Mouse (Mus musculus) C2C12 (cell line): Measurements from ENCODE around the gene Prss12. TPM values are rescaled to one million over a fixed set of nuclear protein-coding genes. Genes with fewer than 3 reads are reported as not detected.

Source experiments
- H3K27me3 ChIP-seq: one replicate; pipeline ENCODE4 v1.6.1; 2011; ENCODE audit not compliant: control insufficient read depth, insufficient read depth, insufficient read length
- H3K36me3 ChIP-seq: one replicate; pipeline ENCODE4 v1.6.1; 2011; ENCODE audit not compliant: control insufficient read depth, insufficient read depth
- H3K4me3 ChIP-seq: one replicate; pipeline ENCODE4 v1.5.1; 2011; ENCODE audit warnings: mild to moderate bottlenecking, control low read depth; ENCODE audit not compliant: poor library complexity, insufficient read depth, severe bottlenecking
- H3K79me2 ChIP-seq: one replicate; pipeline ENCODE4 v1.6.1; 2011; ENCODE audit not compliant: control insufficient read depth, insufficient read depth
- H3K79me3 ChIP-seq: one replicate; pipeline ENCODE4 v1.6.1; 2011; ENCODE audit warnings: low read depth, control low read depth
- H3ac ChIP-seq: one replicate; pipeline ENCODE3; 2011; ENCODE audit warnings: low read depth; ENCODE audit not compliant: control insufficient read depth, insufficient read length
- CEBPB ChIP-seq: IDR thresholded peaks from one replicate; pipeline ENCODE4 v1.6.1; 2011; ENCODE audit warnings: low read depth, mild to moderate bottlenecking, control low read depth, moderate library complexity
- CTCF ChIP-seq: IDR thresholded peaks from one replicate; pipeline ENCODE4 v1.5.1; 2011; ENCODE audit not compliant: control insufficient read depth, insufficient read depth, insufficient read length
- FOSL1 ChIP-seq: IDR thresholded peaks from one replicate; pipeline ENCODE4 v1.8.0; 2011; ENCODE audit warnings: mild to moderate bottlenecking, low read length; ENCODE audit not compliant: poor library complexity, insufficient read depth, severe bottlenecking
- MAX ChIP-seq: IDR thresholded peaks from one replicate; pipeline ENCODE4 v1.6.1; 2011; ENCODE audit warnings: mild to moderate bottlenecking, control low read depth
- MYOD1 ChIP-seq: IDR thresholded peaks from one replicate; pipeline ENCODE4 v1.6.1; 2011; ENCODE audit warnings: low read depth; ENCODE audit not compliant: control insufficient read depth, insufficient read length
- MYOG ChIP-seq: IDR thresholded peaks from one replicate; pipeline ENCODE4 v1.6.1; 2011; ENCODE audit not compliant: control insufficient read depth, insufficient read length; ENCODE audit errors: extremely low read depth
- USF1 ChIP-seq: IDR thresholded peaks from one replicate; pipeline ENCODE4 v1.6.1; 2011; ENCODE audit warnings: low read depth, mild to moderate bottlenecking, control low read depth, moderate library complexity
- polyA plus RNA-seq: library from polyadenylated mRNA; unstranded; fragments of >200 nt; fragmentation: generic; extraction: Trizol; gene quantifications from one replicate; pipeline ENCODE4 v1.2.1, GENCODE M21; 2012; ENCODE audit warnings: missing spikeins

Gene Prss12
- polyA plus RNA-seq, 1 experiment = 0.30 TPM

DNA sequence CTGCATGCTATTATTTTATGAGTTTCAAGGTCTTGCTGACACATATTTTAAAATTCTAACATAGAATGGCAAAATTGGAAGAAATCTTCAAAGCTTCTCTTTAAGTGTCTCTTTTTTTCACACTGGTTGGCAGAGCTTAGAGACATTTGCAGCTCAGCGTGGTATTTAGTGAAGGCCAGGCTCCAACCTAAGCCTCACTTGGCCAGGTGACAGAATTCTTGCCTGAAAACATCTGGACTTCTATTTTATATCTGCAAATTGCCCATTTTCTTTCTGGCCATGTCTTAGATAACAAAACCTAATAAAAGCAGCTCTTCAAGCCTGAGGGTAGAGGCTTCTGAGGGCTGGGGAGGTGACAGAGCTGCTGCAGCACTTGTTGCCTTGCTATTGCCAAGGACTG, 13.7 kb downstream of the Prss12 start:
- no peaks in the 10 kb centered on the region for H3K79me3 ChIP-seq
- H3K4me3 ChIP-seq = no peak overlapping the region
- TF ChIP-seq MYOG (no peak), FOSL1 (no peak), USF1 (no peak), CEBPB (no peak), MAX (no peak), MYOD1 (no peak), CTCF (no peak)
- H3K27me3 ChIP-seq = no peaks in the 10 kb centered on the region
- no peaks in the 10 kb centered on the region for H3K36me3 ChIP-seq
- H3K79me2 ChIP-seq = no peaks in the 10 kb centered on the region
- H3ac ChIP-seq = no peak overlapping the region

DNA sequence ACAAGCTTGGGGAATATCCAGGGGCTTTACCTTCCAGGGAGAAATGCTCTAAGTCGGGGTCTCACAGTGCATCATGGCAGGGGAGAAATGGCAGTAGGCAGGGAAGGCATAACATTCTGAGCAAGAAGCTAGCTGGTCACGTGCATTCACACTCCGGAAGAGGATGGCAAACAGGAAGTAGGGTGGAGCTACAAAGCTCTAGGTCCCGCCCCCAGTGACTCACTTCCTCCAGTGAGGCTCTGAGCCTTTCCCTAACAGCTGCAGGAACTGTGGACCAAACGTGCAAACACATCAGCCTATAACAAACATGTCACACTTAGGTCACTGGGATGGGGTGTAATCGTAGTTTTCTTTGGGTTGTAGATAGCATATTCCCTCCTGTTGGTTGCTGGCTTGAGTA, 15.6 kb downstream of the Prss12 start:
- no peak overlapping the region for H3ac ChIP-seq
- no peaks in the 10 kb centered on the region for H3K36me3 ChIP-seq
- no peaks in the 10 kb centered on the region for H3K79me2 ChIP-seq
- H3K79me3 ChIP-seq = no peaks in the 10 kb centered on the region
- H3K4me3 ChIP-seq = no peak overlapping the region
- TF ChIP-seq CTCF = no peak
- no peak for TF ChIP-seq MAX
- TF ChIP-seq CEBPB = no peak
- TF ChIP-seq MYOD1 = no peak
- no peak for TF ChIP-seq USF1
- TF ChIP-seq MYOG = no peak
- no peak for TF ChIP-seq FOSL1
- H3K27me3 ChIP-seq = no peaks in the 10 kb centered on the region

DNA sequence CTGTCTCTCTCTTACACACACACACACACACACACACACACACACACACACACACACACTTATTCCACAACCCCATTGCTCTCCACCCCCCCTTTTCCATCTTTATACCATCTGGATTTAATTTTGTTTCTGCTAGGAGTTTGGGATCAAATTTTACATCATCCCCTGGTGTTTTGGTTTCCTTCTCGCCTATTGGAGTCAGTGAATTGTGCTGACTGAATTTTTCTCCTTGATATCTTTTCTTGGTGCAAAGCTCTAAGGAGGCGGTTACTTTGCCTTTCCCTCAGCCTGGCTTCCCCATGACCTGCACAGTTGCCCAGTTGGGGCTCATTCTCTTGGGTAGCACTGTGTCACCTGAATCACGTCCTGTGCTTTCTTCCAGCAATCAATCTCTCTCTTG, 30.1 kb downstream of the Prss12 start:
- no peaks in the 10 kb centered on the region for H3K79me3 ChIP-seq
- no peaks in the 10 kb centered on the region for H3K27me3 ChIP-seq
- H3K36me3 ChIP-seq = no peaks in the 10 kb centered on the region
- no peaks in the 10 kb centered on the region for H3K79me2 ChIP-seq
- TF ChIP-seq MAX (no peak), CTCF (no peak), MYOD1 (no peak), CEBPB (no peak), FOSL1 (no peak), MYOG (no peak), USF1 (no peak)
- H3K4me3 ChIP-seq = no peak overlapping the region
- no peak overlapping the region for H3ac ChIP-seq

DNA sequence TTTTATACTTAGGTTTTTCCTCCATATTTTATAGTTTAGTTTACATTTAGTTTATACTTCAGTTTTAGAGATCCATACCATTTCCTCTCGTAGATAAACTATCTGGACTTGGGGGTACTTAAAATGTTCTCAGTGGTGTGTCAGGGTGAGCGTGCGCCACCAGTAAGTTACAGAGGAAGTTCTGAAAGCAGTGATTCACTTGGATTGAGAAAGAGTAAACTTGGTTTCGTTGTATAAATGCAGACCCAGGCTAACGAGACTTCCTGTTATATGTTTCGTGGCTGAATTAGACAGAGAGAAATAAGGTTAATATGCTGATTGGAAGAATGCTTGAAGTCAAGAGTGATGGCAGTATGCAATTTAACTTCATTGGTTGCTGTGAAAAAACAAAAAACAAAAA, 34.6 kb downstream of the Prss12 start:
- Histone ChIP-seq H3K36me3 (no peaks in the 10 kb centered on the region), H3K4me3 (no peak overlapping the region), H3K79me2 (no peaks in the 10 kb centered on the region), H3K79me3 (no peaks in the 10 kb centered on the region), H3K27me3 (no peaks in the 10 kb centered on the region), H3ac (no peak overlapping the region)
- no peak for TF ChIP-seq MAX
- TF ChIP-seq CTCF = no peak
- TF ChIP-seq USF1 = no peak
- TF ChIP-seq CEBPB = no peak
- no peak for TF ChIP-seq MYOG
- no peak for TF ChIP-seq MYOD1

DNA sequence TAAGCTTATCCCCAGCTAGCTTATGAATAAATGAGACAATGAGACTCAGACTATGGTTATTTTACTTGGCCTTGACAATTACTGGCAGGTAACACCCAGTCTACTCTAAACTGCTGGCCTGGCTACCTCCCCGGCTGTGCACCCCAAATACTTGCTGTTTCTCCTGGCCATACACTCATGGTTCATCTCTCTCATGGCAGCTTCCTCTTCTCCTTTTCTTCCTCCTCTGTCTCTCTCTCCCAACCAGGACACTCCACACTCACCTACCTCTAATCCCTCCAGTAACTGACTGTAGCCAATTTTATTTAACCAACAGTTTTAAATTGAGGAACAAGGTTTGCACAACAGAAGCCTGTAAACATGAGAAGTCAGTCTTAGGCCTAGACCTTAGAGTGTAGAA, 45.1 kb downstream of the Prss12 start:
- H3K4me3 ChIP-seq = no peak overlapping the region
- no peaks in the 10 kb centered on the region for H3K27me3 ChIP-seq
- no peaks in the 10 kb centered on the region for H3K79me3 ChIP-seq
- H3K79me2 ChIP-seq = no peaks in the 10 kb centered on the region
- TF ChIP-seq FOSL1 (no peak), CEBPB (no peak), MYOG (no peak), USF1 (no peak), MYOD1 (no peak), MAX (no peak), CTCF (no peak)
- H3ac ChIP-seq = no peak overlapping the region
- H3K36me3 ChIP-seq = no peaks in the 10 kb centered on the region

DNA sequence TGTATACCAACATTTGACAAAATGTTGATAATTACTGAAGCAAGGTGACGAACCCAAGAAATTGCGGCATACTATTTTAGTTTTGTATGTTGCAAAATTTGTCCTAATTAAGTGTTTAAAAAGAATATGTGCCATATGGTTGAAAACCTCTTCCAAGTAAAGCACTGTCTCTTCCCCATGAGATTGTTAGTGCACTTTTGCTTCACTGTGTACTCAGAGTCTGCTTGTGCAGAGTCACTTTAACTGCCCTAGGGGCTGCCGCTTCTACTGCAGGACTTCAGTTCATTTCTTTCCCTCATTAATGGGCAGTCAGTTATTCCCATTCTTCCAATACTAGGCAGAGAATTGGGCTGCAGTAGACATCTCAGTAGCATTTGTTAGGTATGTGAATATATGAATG, 46.5 kb downstream of the Prss12 start:
- Histone ChIP-seq H3K79me3 (no peaks in the 10 kb centered on the region), H3ac (no peak overlapping the region), H3K79me2 (no peaks in the 10 kb centered on the region), H3K27me3 (no peaks in the 10 kb centered on the region), H3K36me3 (no peaks in the 10 kb centered on the region), H3K4me3 (no peak overlapping the region)
- TF ChIP-seq MAX (no peak), CEBPB (no peak), MYOG (no peak), USF1 (no peak), CTCF (no peak), MYOD1 (no peak), FOSL1 (no peak)
